17 mouse cellular contexts compared by ENCODE assay signal in the genomic region with DNA sequence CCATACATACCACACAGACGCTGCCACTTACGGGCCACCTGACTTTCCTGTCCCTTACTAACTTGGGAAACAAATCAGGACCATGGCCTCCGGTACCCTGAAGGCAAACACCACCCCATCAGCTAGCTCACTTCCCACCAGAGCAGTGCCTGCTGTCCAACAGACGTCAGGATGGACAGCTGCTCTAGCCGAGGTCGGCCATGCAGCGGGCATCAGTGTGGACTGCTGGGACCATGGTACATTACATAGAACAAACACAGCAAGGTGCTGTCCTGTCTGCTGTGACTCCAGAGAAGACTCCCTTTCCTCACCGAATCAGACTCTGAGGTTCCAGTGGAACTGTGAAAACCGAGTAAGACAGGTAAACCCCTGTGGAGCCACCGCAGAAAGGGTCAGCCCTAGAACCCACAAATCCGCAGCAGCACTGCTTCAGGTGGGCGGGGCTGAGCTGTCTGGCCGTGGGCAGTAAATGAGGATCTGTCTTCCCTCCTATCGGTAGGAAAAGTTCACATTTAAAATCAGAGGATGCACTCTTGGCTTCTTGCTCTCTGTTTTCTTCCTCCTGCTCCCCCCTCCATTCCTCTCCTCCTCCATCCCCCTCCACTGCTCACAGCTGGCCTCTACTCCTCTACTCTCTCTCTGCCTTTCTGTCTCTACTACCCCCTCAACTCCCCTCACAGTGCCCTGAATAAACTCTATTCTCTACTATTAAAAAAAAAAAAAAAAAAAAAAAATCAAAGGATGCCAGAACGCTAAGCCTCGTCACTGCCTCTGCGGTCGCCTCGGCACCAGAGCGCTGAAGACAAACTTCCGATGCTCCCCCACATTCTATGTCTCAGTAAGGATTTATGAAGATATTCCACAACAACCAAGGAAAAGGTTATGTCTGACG. TPM values are rescaled to one million over a fixed set of nuclear protein-coding genes. Genes with fewer than 3 reads are reported as not detected.
DNase-seq lines count a peak whose midpoint lies in the region; ATAC-seq and TF ChIP-seq lines count a peak whose summit lies in the region.
"Had no signal": no experiment of that assay in that cellular context is flagged by ENCODE, and none has a peak within 500 bp of the region (broad histone marks: within the 10 kb centered on the region; RNA-seq: fewer than 3 reads in every experiment).

No protein-coding gene starts in this region.

- TF ChIP-seq CTCF in lung, embryonic 14.5 days (IDR thresholded peaks at IDR 0.05; ENCODE audit: low read depth), result no peak

- H3K9ac ChIP-seq in embryonic facial prominence, embryonic 15.5 days, result no peak overlapping the region
- H3K9ac ChIP-seq in lung, embryonic 14.5 days, result no peak overlapping the region
- H3K9ac ChIP-seq in hindbrain, embryonic 11.5 days (ENCODE audit: low read depth, low read length), result no peak overlapping the region
- H3K9ac ChIP-seq: heart, embryonic 13.5 days; hindbrain, embryonic 14.5 days; limb, embryonic 12.5 days had no signal

- H3K27ac ChIP-seq in embryonic facial prominence, embryonic 15.5 days (replicated peaks), result peak overlapping the region; percentile 78
- H3K27ac ChIP-seq in embryonic facial prominence, embryonic 10.5 days (replicated peaks), result no peak overlapping the region
- H3K27ac ChIP-seq in lung, embryonic 14.5 days (ENCODE audit: low read depth), result peak overlapping the region; percentile 42; the same call in 1 of the 2 replicates
- no peak overlapping the region for H3K27ac ChIP-seq in hindbrain, embryonic 11.5 days (ENCODE audit: low read depth, low read length)
- H3K27ac ChIP-seq: forebrain, embryonic 10.5 days; heart, embryonic 13.5 days; hindbrain, embryonic 14.5 days; limb, embryonic 12.5 days had no signal

- ATAC-seq in embryonic facial prominence, embryonic 15.5 days (ENCODE audit: insufficient number of reproducible peaks, low FRiP score, low TSS enrichment, low read depth), result no peak
- no peak for ATAC-seq in lung, embryonic 14.5 days (ENCODE audit: insufficient read depth)
- ATAC-seq in granulocyte monocyte progenitor cell, adult 5-6 weeks (replicated peaks; ENCODE audit: poor library complexity, severe bottlenecking), result peak; percentile 34; the same call in 1 of the 2 replicates
- no peak for ATAC-seq in hindbrain, embryonic 11.5 days (ENCODE audit: low FRiP score)

- no peaks in the 10 kb centered on the region for H3K9me3 ChIP-seq in embryonic facial prominence, embryonic 15.5 days (replicated peaks)
- H3K9me3 ChIP-seq in embryonic facial prominence, embryonic 10.5 days, result no peaks in the 10 kb centered on the region
- H3K9me3 ChIP-seq in lung, embryonic 14.5 days (ENCODE audit: low read depth, low read length), result no peaks in the 10 kb centered on the region
- H3K9me3 ChIP-seq in hindbrain, embryonic 11.5 days (ENCODE audit: control insufficient read depth, low read length), result no peaks in the 10 kb centered on the region
- H3K9me3 ChIP-seq: forebrain, embryonic 10.5 days; heart, embryonic 13.5 days; limb, embryonic 12.5 days had no signal

- 67% methylated on average over 22 of the region's 22 CpGs for WGBS in embryonic facial prominence, embryonic 15.5 days
- 91% methylated on average over 22 of the region's 22 CpGs for WGBS in embryonic facial prominence, embryonic 10.5 days
- 79% methylated on average over 22 of the region's 22 CpGs for WGBS in lung, embryonic 14.5 days
- 89% methylated on average over 22 of the region's 22 CpGs for WGBS in hindbrain, embryonic 11.5 days

- no peak for DNase-seq in embryonic facial prominence, embryonic 10.5 days (ENCODE audit: low spot score)
- no peak for DNase-seq in lung, embryonic 14.5 days
- DNase-seq in lung, postnatal 14 days, result no peak
- peak; percentile 24 for DNase-seq in naive thymus-derived CD4-positive, alpha-beta T cell, adult 2 months (ENCODE audit: low read depth)
- no peak for DNase-seq in hindbrain, embryonic 11.5 days (ENCODE audit: low spot score)
- no peak for DNase-seq in natural killer cell, adult 2 months (ENCODE audit: low spot score in 2 of 2)
- DNase-seq: adrenal gland, adult 2 months; cerebellum, adult 9-11 months; gastrocnemius, postnatal 10 days; retina, postnatal 1 day had no signal

- H3K4me1 ChIP-seq in embryonic facial prominence, embryonic 15.5 days, result peaks cover 16% of the 10 kb centered on the region; the same call in 1 of the 2 replicates
- H3K4me1 ChIP-seq in embryonic facial prominence, embryonic 10.5 days, result no peaks in the 10 kb centered on the region
- no peaks in the 10 kb centered on the region for H3K4me1 ChIP-seq in lung, embryonic 14.5 days (ENCODE audit: insufficient read depth)
- H3K4me1 ChIP-seq in hindbrain, embryonic 11.5 days (replicated peaks; ENCODE audit: control insufficient read depth, insufficient read depth, low read length), result no peaks in the 10 kb centered on the region
- H3K4me1 ChIP-seq: forebrain, embryonic 10.5 days; limb, embryonic 12.5 days had no signal

- peaks cover 92% of the 10 kb centered on the region for H3K36me3 ChIP-seq in embryonic facial prominence, embryonic 15.5 days
- peaks cover 100% of the 10 kb centered on the region for H3K36me3 ChIP-seq in embryonic facial prominence, embryonic 10.5 days (replicated peaks)
- H3K36me3 ChIP-seq in lung, embryonic 14.5 days (ENCODE audit: insufficient read depth), result peaks cover 96% of the 10 kb centered on the region
- H3K36me3 ChIP-seq in hindbrain, embryonic 11.5 days (ENCODE audit: control insufficient read depth, insufficient read depth, low read length), result peaks cover 21% of the 10 kb centered on the region

- H3K27me3 ChIP-seq in embryonic facial prominence, embryonic 15.5 days, result no peaks in the 10 kb centered on the region
- H3K27me3 ChIP-seq in embryonic facial prominence, embryonic 10.5 days (replicated peaks; ENCODE audit: low read depth, poor library complexity, severe bottlenecking), result no peaks in the 10 kb centered on the region
- no peaks in the 10 kb centered on the region for H3K27me3 ChIP-seq in lung, embryonic 14.5 days (ENCODE audit: insufficient read depth, low read length)
- H3K27me3 ChIP-seq in hindbrain, embryonic 11.5 days (ENCODE audit: control insufficient read depth, insufficient read depth, low read length), result no peaks in the 10 kb centered on the region
- H3K27me3 ChIP-seq: heart, embryonic 13.5 days; limb, embryonic 12.5 days had no signal

- no peak overlapping the region for H3K4me3 ChIP-seq in embryonic facial prominence, embryonic 15.5 days (replicated peaks)
- no peak overlapping the region for H3K4me3 ChIP-seq in embryonic facial prominence, embryonic 10.5 days
- H3K4me3 ChIP-seq in lung, embryonic 14.5 days (ENCODE audit: low read depth, low read length), result no peak overlapping the region
- H3K4me3 ChIP-seq in hindbrain, embryonic 11.5 days (ENCODE audit: low read depth, low read length), result no peak overlapping the region
- H3K4me3 ChIP-seq: forebrain, embryonic 10.5 days; heart, embryonic 13.5 days; limb, embryonic 12.5 days had no signal

- no peak overlapping the region for H3K4me2 ChIP-seq in embryonic facial prominence, embryonic 15.5 days (replicated peaks)
- no peak overlapping the region for H3K4me2 ChIP-seq in lung, embryonic 14.5 days
- H3K4me2 ChIP-seq in hindbrain, embryonic 11.5 days (replicated peaks; ENCODE audit: low read depth, low read length), result no peak overlapping the region
- H3K4me2 ChIP-seq: heart, embryonic 13.5 days; hindbrain, embryonic 14.5 days; limb, embryonic 12.5 days had no signal

RNA-seq across cellular contexts. Expression of a gene that starts 17.5 kb away (rescaled TPM):
- 28.1 and 28.5 TPM in 2 replicates for polyA plus RNA-seq in embryonic facial prominence, embryonic 15.5 days (2015; fragmentation: Nextera tagmentation; extraction: Ambion mirVana)
- polyA plus RNA-seq in embryonic facial prominence, embryonic 10.5 days (2016; fragmentation: Nextera tagmentation; extraction: Ambion mirVana), result 1.0 and 1.3 TPM in 2 replicates
- polyA plus RNA-seq in lung, embryonic 14.5 days (2014; fragmentation: Nextera tagmentation; extraction: Ambion mirVana), result 4.4 and 4.8 TPM in 2 replicates
- total RNA-seq in granulocyte monocyte progenitor cell, adult 5-6 weeks (2014; fragmentation: Nextera tagmentation), result 0.13 and 0.58 TPM in 2 replicates
- total RNA-seq in granulocyte monocyte progenitor cell, adult 5-6 weeks (2017), result 1.5 and 1.7 TPM in 2 replicates
- polyA plus RNA-seq in hindbrain, embryonic 11.5 days (2014; fragmentation: Nextera tagmentation; extraction: Ambion mirVana), result 0.49 and 0.52 TPM in 2 replicates

RNA-seq across cellular contexts. Expression of a gene that starts 18.7 kb away (rescaled TPM):
- polyA plus RNA-seq in embryonic facial prominence, embryonic 15.5 days (2015; fragmentation: Nextera tagmentation; extraction: Ambion mirVana), result 101 and 103 TPM in 2 replicates
- 104 TPM in 2 replicates for polyA plus RNA-seq in embryonic facial prominence, embryonic 10.5 days (2016; fragmentation: Nextera tagmentation; extraction: Ambion mirVana)
- 85.7 and 89.8 TPM in 2 replicates for polyA plus RNA-seq in lung, embryonic 14.5 days (2014; fragmentation: Nextera tagmentation; extraction: Ambion mirVana)
- 104 and 123 TPM in 2 replicates for total RNA-seq in granulocyte monocyte progenitor cell, adult 5-6 weeks (2014; fragmentation: Nextera tagmentation)
- 75.2 and 75.7 TPM in 2 replicates for total RNA-seq in granulocyte monocyte progenitor cell, adult 5-6 weeks (2017)
- polyA plus RNA-seq in hindbrain, embryonic 11.5 days (2014; fragmentation: Nextera tagmentation; extraction: Ambion mirVana), result 72.4 and 74.0 TPM in 2 replicates

RNA-seq across cellular contexts. Expression of a gene that starts 25.4 kb away (rescaled TPM):
- polyA plus RNA-seq in embryonic facial prominence, embryonic 15.5 days (2015; fragmentation: Nextera tagmentation; extraction: Ambion mirVana), result 0.27 and 0.47 TPM in 2 replicates
- 0.25 and 0.39 TPM in 2 replicates for polyA plus RNA-seq in embryonic facial prominence, embryonic 10.5 days (2016; fragmentation: Nextera tagmentation; extraction: Ambion mirVana)
- 0.11 TPM in 1 of 2 replicates, not detected in the other for polyA plus RNA-seq in lung, embryonic 14.5 days (2014; fragmentation: Nextera tagmentation; extraction: Ambion mirVana)
- not detected in 2 replicates for total RNA-seq in granulocyte monocyte progenitor cell, adult 5-6 weeks (2014; fragmentation: Nextera tagmentation)
- 0.09 TPM in 1 of 2 replicates, not detected in the other for total RNA-seq in granulocyte monocyte progenitor cell, adult 5-6 weeks (2017)
- polyA plus RNA-seq in hindbrain, embryonic 11.5 days (2014; fragmentation: Nextera tagmentation; extraction: Ambion mirVana), result 0.42 and 0.54 TPM in 2 replicates
- total RNA-seq: layer of hippocampus, postnatal 25 days had no signal
- polyA plus RNA-seq: heart, embryonic 13.5 days; limb, embryonic 12.5 days had no signal

RNA-seq across cellular contexts. Expression of a gene that starts 51.7 kb away (rescaled TPM):
- 67.5 and 68.8 TPM in 2 replicates for polyA plus RNA-seq in embryonic facial prominence, embryonic 15.5 days (2015; fragmentation: Nextera tagmentation; extraction: Ambion mirVana)
- 55.4 and 59.7 TPM in 2 replicates for polyA plus RNA-seq in embryonic facial prominence, embryonic 10.5 days (2016; fragmentation: Nextera tagmentation; extraction: Ambion mirVana)
- polyA plus RNA-seq in lung, embryonic 14.5 days (2014; fragmentation: Nextera tagmentation; extraction: Ambion mirVana), result 63.7 and 68.4 TPM in 2 replicates
- 23.0 and 45.3 TPM in 2 replicates for total RNA-seq in granulocyte monocyte progenitor cell, adult 5-6 weeks (2014; fragmentation: Nextera tagmentation)
- 30.1 and 36.6 TPM in 2 replicates for total RNA-seq in granulocyte monocyte progenitor cell, adult 5-6 weeks (2017)
- 66.2 and 68.3 TPM in 2 replicates for polyA plus RNA-seq in hindbrain, embryonic 11.5 days (2014; fragmentation: Nextera tagmentation; extraction: Ambion mirVana)

RNA-seq across cellular contexts. Expression of a gene that starts 56.5 kb away (rescaled TPM):
- polyA plus RNA-seq in embryonic facial prominence, embryonic 15.5 days (2015; fragmentation: Nextera tagmentation; extraction: Ambion mirVana), result 29.1 and 31.1 TPM in 2 replicates
- polyA plus RNA-seq in embryonic facial prominence, embryonic 10.5 days (2016; fragmentation: Nextera tagmentation; extraction: Ambion mirVana), result 17.7 and 18.8 TPM in 2 replicates
- 21.4 and 22.1 TPM in 2 replicates for polyA plus RNA-seq in lung, embryonic 14.5 days (2014; fragmentation: Nextera tagmentation; extraction: Ambion mirVana)
- total RNA-seq in granulocyte monocyte progenitor cell, adult 5-6 weeks (2014; fragmentation: Nextera tagmentation), result 23.6 and 29.4 TPM in 2 replicates
- 15.0 and 16.0 TPM in 2 replicates for total RNA-seq in granulocyte monocyte progenitor cell, adult 5-6 weeks (2017)
- polyA plus RNA-seq in hindbrain, embryonic 11.5 days (2014; fragmentation: Nextera tagmentation; extraction: Ambion mirVana), result 31.7 and 36.3 TPM in 2 replicates

Comparison
In these comparisons a context has a peak if more than half of its experiments do, and no peak if none do; other contexts are left out.
1. H3K27ac ChIP-seq: peak in embryonic facial prominence, embryonic 15.5 days (single experiment) and lung, embryonic 14.5 days (single experiment); none in embryonic facial prominence, embryonic 10.5 days (single experiment) and hindbrain, embryonic 11.5 days (single experiment).